Mouse (Mus musculus) heart, postnatal 10 days (tissue): Measurements from ENCODE around the gene Clptm1. TPM values are rescaled to one million over a fixed set of nuclear protein-coding genes. Genes with fewer than 3 reads are reported as not detected.
"Not testable (repeated sequence)": the region's sequence is repeated elsewhere in the genome, so short reads cannot be mapped to it uniquely, and the experiment has no call there.

Experiments
- DNase-seq, 2 experiments: peaks; one replicate each; pipeline ENCODE4 v3.0.0; 2021
- intact Hi-C: fragments of 180-260 bp; cut with DNase I; formaldehyde crosslinking; loops from one replicate; pipeline ENCODE4 v1.15.1; 2025
- total RNA-seq, 2 experiments: library from RNA; stranded (reverse); gene quantifications; 2 replicates each; pipeline ENCODE4 v1.2.3; 2021

Clptm1 gene
- total RNA-seq, 2 experiments from 2014 or later = 95.2 to 102 TPM

- intact Hi-C loops = no loop called here
- peak; percentile 53 to 68 for DNase-seq
These were observed 28.6 kb upstream of the Clptm1 start for GRCm38 (mm10) chr7:19693421-19693820.

GRCm38 (mm10) chr7:19691873-19692865, 27.3 kb upstream of the Clptm1 start, which contains the start of gene Apoc1:
Apoc1 (minus strand) TSS chr7:19692660.
- intact Hi-C loops = no loop called here
- no peak for DNase-seq

DNA sequence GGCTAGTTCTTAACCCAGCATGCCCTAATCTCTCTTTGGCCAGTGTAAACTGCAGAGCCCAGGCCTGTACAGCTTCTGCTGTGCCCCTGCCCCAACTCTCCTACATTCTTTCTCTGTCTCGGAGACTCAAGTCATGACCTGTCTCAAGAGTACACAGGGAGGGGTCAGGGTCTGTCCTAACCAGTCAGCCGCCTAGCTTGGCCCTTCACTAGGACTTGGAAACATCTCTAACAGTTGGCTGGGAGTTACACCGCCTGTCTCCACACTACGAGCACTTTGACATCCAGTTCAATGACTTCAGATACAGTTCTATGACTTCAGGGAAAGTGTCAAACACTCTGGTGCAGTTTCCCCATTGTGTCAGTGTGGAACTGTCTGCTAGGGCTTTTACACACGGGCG, 26.6 kb upstream of the Clptm1 start:
- intact Hi-C loops = no loop called here
- DNase-seq = no peak

DNA sequence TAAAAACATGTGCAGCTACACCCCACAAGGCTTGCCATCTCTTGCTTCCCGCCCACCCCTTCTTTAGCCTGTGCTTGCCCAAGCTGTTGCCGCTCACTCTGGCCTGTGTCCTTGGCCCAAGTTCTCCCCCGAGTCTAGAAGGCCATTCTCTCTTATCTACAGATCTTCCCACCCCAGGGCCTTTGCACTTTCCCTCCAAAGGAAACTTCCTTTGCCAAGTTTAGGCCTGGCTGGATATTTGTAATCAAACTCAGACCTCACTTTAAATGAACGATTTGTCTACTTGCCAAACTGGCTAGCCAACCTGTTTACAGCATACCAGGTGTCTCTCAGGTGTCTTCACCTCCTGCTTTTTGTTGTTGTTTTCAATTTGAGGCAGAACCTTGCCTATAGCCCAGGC, 26.0 kb upstream of the Clptm1 start:
- no peak for DNase-seq
- intact Hi-C loops = no loop called here

DNA sequence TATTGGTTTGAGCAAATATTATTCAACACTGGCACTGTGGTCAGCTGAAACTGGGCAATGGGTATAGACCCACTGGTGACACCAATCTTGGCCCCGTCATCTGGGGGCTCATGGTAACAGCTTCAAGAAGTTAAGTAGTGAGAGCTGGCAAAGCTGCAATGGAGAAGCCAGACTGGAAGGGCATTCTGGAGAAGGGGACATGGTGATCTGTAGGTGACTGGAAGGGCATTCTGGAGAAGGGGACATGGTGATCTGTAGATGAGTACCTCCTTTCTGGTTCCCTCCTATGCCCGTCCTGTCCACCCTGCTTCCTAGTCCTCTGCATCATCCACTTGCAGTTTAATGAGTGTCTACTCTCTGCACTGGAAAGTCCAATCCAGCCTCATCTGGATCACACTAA, 23.8 kb upstream of the Clptm1 start:
- intact Hi-C loops = no loop called here
- DNase-seq = no peak

GRCm38 (mm10) chr7:19688101-19688500, 23.3 kb upstream of the Clptm1 start:
- no peak for DNase-seq
- intact Hi-C loops = no loop called here

- intact Hi-C loops, DNase-seq: not testable (repeated sequence)
These were observed 22.2 kb upstream of the Clptm1 start for GRCm38 (mm10) chr7:19686927-19687583.

DNA sequence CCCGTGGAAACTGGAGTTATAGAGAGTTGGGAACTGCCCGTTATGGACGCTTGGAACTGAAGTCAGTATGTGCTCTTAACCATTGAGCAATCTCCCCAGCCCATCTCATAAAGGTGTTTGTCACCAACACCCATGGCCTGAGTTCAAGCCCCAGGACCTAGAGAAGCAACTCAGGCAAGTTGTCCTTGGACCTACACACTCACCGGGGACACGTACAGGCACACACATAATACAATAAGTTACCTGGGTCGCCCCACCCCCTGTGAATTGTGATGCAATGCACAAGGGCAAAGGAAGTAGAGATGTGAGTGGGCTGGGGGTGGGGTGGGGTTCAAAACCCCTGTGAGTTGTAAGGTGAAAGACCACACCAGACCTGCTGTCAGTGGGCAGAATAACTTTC, 21.7 kb upstream of the Clptm1 start:
- intact Hi-C loops = no loop called here
- DNase-seq = no peak

GRCm38 (mm10) chr7:19685374-19685773, 20.5 kb upstream of the Clptm1 start:
- intact Hi-C loops = no loop called here
- DNase-seq = no peak

GRCm38 (mm10) chr7:19683771-19684201, 19.0 kb upstream of the Clptm1 start:
- intact Hi-C loops = no loop called here
- no peak for DNase-seq

GRCm38 (mm10) chr7:19682979-19683378, 18.1 kb upstream of the Clptm1 start:
- intact Hi-C loops = no loop called here
- DNase-seq = no peak

- intact Hi-C loops = no loop called here
- no peak for DNase-seq
These were observed 16.4 kb upstream of the Clptm1 start, which contains the start of the genes Gm44805 and Apoc4 for GRCm38 (mm10) chr7:19681202-19681694. Gm44805 (minus strand) TSS chr7:19681423. Apoc4 (minus strand) TSS chr7:19681479.

- intact Hi-C loops = no loop called here
- no peak for DNase-seq
These were observed 15.9 kb upstream of the Clptm1 start for GRCm38 (mm10) chr7:19680702-19681101.

DNA sequence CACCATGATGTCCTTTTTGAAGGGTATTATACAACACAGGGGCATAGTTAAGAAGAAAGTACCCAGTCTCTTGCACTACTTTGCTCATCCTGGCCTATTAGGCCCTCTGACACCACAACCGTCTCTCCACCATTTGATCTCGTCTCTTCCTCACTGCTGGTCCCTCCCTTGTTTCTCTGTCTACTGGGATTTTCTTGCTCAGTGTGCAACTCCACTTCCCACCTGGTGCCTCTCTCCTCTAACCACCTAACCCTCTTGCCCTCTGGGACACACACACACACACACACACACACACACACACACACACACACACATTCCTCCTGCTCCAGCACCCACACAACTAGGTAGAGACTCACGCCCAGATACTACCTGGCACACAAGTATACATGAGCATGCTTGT, 14.1 kb upstream of the Clptm1 start:
- intact Hi-C loops = no loop called here
- no peak for DNase-seq

GRCm38 (mm10) chr7:19677872-19678271, 13.0 kb upstream of the Clptm1 start, which contains the start of gene Apoc2:
Apoc2 (minus strand) TSS chr7:19677941.
- intact Hi-C loops = no loop called here
- no peak for DNase-seq

DNA sequence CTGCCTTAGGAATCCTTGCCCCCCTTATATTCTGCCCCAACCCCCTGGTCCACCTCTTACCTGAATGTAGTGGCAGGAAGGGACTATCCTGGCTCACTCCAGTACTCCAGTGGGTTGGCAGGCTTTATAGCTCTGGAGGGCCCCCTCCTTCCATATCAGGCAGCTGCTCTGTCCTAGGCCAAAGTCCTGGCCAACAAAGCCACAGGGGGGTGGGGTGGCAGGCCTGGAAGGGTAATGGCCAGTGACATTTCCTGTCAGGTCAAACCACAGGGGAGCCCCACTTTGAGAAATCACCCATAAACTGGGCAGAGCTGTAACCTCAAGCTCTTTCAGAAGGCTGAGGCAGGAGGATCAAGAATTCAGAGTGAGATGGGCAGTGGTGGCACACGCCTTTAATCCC, 11.8 kb upstream of the Clptm1 start:
- intact Hi-C loops = no loop called here
- DNase-seq = no peak

DNA sequence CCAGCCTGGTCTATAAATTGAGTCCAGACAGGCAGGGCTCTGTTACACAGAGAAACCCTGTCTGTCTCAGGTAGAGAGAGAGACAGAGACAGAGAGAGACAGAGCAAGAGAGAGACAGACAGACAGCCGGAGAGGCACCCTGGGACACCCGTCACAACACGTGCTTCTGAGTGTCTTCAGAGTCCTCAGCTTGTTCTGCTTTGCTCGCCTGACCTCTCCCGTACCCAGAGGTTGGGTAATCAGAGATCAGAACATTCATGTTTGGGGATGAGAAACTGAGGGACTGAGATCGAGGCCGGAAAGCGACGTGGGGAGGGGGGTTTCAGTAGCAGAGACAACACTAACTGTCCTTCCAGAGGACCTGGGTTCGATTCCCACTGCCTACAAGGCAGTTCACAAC, 11.0 kb upstream of the Clptm1 start:
- intact Hi-C loops = no loop called here

DNA sequence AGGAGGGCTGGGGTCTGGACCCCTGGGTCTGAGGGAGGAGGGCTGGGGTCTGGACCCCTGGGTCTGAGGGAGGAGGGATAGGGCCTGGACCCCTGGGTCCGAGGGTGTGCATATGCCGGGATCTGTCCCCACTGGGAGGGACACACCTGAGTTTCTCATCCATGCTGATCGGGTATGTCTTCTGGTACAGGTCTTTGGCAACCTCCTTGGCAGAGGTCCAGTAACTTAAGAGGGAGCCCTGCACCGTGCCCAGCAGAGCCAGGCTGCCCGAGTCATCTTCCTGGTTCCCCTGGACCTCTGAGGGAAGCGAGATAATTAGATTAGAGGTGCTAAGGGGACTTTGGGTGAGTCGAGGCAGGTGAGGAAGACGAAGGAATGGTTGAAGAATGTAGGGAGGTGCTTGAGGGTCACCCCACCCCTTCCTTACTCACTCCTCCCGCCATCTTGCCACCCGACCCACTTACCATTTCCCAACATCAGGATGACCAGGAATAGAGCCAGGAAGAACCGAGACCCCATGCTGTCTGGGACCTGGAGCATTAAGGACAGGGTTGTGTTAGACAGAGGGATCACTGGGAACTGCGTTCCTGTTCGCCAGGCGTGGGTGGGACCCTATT, 8.4 kb upstream of the Clptm1 start:
- intact Hi-C loops = no loop called here
- DNase-seq = no peak

More for the DNA sequence above, 11.0 kb upstream of the Clptm1 start:
- no peak for DNase-seq

DNA sequence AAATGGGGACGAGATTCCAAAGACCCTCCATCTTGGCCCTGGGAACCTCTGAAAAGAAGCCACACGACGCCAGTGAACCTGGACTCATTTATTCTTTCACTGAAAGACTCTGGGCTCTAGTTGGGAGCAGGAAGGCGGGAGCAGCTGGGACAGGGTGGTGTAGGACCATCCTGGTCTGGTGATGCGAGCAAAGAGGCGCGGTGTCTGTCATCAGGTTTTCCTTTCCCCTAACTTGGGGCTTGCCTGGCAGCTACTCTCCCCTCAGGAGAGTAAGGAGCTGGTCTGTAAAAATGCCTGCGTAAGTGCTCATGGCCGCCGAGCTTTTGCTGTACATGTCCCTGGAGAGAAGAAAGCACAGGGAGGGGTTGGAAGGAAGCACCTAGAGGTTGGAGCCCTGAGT, 6.7 kb upstream of the Clptm1 start:
- intact Hi-C loops = no loop called here
- DNase-seq = no peak

GRCm38 (mm10) chr7:19668947-19669721, 4.3 kb upstream of the Clptm1 start:
- DNase-seq = peak; percentile 95 to 97
- intact Hi-C loops = loop anchor here (1.0 to 2.0 kb wide), 4 partner anchors 32 to 120 kb away; no protein-coding TSS in a partner anchor
